Mouse (Mus musculus) forebrain, embryonic 10.5 days (tissue): Measurements from ENCODE around the gene Wfs1. TPM values are rescaled to one million over a fixed set of nuclear protein-coding genes. Genes with fewer than 3 reads are reported as not detected.
A peak's percentile ranks its signal among the peaks of the same experiment; 100 is the strongest.

Experiments
- DNase-seq: peaks from one replicate; pipeline ENCODE4 v3.0.0-alpha.2; 2017; ENCODE audit warnings: low spot score; ENCODE audit errors: extremely low spot score
- H3K27ac ChIP-seq: fragments of 300-500 bp; sonication (generic); 2 replicates; pipeline ENCODE4 v1.5.1; 2016; ENCODE audit warnings: mild to moderate bottlenecking
- H3K27me3 ChIP-seq: fragments of 300-500 bp; sonication (generic); 2 replicates; pipeline ENCODE4 v1.6.1; 2016; ENCODE audit warnings: mild to moderate bottlenecking; ENCODE audit not compliant: poor library complexity, severe bottlenecking
- H3K36me3 ChIP-seq: fragments of 300-500 bp; sonication (generic); replicated peaks from 2 replicates; pipeline ENCODE4 v1.6.1; 2016; ENCODE audit warnings: mild to moderate bottlenecking, moderate library complexity
- H3K4me1 ChIP-seq: fragments of 300-500 bp; sonication (generic); 2 replicates; pipeline ENCODE4 v1.6.1; 2016
- H3K4me3 ChIP-seq: fragments of 300-500 bp; sonication (generic); 2 replicates; pipeline ENCODE4 v1.5.1; 2016; ENCODE audit warnings: mild to moderate bottlenecking, moderate library complexity
- H3K9me3 ChIP-seq: fragments of 300-500 bp; sonication (generic); 2 replicates; pipeline ENCODE4 v1.6.1; 2016; ENCODE audit warnings: mild to moderate bottlenecking, moderate library complexity
- WGBS: fragments of 180-500 bp; shearing (Covaris S2); methylation state at CpG from one replicate; pipeline ENCODE4 v1.1.7; 2016; 5-methylcytosine and 5-hydroxymethylcytosine counted together
- polyA plus RNA-seq: library from polyadenylated mRNA; unstranded; fragments of >200 nt; fragmentation: Nextera tagmentation; extraction: Ambion mirVana; gene quantifications from 2 replicates; pipeline ENCODE4 v1.2.1, GENCODE M21; 2016

Gene Wfs1
- polyA plus RNA-seq, result 8.1 and 8.4 TPM in 2 replicates

DNA sequence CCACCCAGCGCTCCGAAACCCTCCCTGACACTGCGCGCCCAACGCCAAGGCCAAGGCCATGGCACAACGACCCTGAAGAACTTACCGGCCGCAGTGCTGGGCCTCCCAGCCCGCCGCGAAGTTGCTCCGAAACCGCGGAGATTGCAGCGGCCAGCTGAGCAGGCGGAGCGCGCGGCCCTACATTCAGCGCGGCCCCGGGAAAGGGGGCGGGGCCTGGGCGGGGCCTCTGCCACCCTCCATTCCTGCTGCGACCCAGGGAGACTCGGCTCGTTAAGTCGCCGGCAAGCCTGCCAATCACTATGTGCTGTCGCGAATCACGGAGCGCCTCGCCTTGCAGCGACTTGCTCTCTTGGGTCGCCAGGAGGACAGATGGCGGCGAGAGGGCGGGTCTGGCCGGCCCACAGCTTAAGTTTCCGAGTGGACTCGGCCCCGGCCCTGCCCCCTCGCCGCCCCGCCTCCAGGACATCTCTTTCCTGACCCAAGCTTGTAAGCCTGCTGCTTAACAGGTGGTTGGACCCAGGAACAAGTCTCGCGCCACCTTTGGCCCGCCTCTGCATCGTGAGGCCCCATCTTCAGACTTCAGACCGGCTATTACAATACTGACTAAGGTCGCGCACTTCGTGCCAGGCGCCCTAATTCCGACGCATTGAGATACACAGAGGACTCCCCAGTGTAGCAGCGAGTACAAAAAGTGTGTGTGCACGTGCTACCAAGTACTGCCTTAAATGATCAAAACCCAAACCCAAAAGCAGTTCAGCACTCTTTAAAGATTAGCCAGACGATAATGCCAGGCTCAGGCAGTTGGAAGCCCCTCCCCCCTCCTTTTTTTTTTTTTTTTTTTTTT, at the start of gene Wfs1:
Gene Wfs1, minus strand, starts transcription at position 425 of the 844 bp plus-strand sequence.
- peaks cover 15% of the 10 kb centered on the region for H3K27me3 ChIP-seq
- no peaks in the 10 kb centered on the region for H3K9me3 ChIP-seq
- peak within 1 kb of the TSS; percentile 88 for H3K27ac ChIP-seq
- peak within 1 kb of the TSS; percentile 83 for H3K4me3 ChIP-seq
- H3K4me1 ChIP-seq, result peaks cover 28% of the 10 kb centered on the region
- peak; percentile 96 for DNase-seq
- no peaks in the 10 kb centered on the region for H3K36me3 ChIP-seq
- WGBS, result under 1% methylated on average over 60 of the region's 60 CpGs

DNA sequence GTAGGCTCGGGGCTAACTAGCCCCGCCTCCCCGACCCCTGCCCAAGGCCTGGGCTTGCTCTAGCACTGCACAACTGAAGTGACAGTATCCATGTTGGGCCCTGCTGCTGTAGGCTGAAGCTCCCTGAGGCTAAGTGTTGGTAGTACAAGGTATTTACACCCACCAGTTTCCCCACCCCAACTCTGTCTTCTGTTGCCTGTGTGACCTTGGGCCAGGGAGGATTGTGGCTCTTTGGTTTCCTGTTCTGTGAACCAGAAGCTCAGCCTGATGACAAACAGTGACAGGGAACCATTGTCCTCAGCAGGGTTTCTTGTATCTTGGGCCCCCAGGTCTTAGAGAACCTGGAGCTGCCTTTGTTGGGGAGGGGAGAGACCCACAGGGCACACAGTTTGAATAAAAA, 47.9 kb upstream of the Wfs1 start:
- DNase-seq, result no peak
- H3K9me3 ChIP-seq, result no peaks in the 10 kb centered on the region
- peaks cover 9% of the 10 kb centered on the region for H3K27me3 ChIP-seq
- H3K36me3 ChIP-seq, result no peaks in the 10 kb centered on the region
- no peak overlapping the region for H3K27ac ChIP-seq
- WGBS, result 76% methylated on average over 3 of the region's 3 CpGs
- no peak overlapping the region for H3K4me3 ChIP-seq
- peaks cover 9% of the 10 kb centered on the region for H3K4me1 ChIP-seq

- WGBS, result 88% methylated on average over 6 of the region's 6 CpGs
- Histone ChIP-seq H3K4me3 (no peak overlapping the region), H3K27me3 (peaks cover 11% of the 10 kb centered on the region), H3K36me3 (no peaks in the 10 kb centered on the region), H3K4me1 (peaks cover 2% of the 10 kb centered on the region), H3K9me3 (no peaks in the 10 kb centered on the region), H3K27ac (no peak overlapping the region)
- no peak for DNase-seq
Observed at GRCm38 (mm10) chr5:37035896-37036295, 46.9 kb upstream of the Wfs1 start.

DNA sequence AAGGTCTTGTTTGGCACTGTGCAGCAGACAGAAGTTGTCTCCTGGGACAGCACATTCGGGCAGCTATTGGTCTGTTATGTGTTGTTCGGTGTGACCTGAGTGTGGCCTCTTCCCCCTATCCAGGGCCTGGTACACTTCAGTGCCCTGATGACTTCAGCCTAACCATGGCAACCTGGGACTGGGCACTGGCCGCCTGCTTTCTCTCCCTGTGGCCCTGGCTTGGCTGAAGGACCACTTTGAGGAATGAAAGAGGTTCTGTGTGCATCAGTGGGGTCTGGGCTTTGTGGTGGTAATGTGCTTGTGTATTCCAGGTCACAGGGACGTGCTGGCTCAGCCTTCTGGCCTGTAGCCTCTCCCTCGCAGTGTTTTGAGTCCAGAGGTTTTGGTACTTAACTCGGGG, 46.2 kb upstream of the Wfs1 start:
- Histone ChIP-seq H3K36me3 (no peaks in the 10 kb centered on the region), H3K27me3 (peaks cover 18% of the 10 kb centered on the region), H3K4me1 (no peaks in the 10 kb centered on the region), H3K27ac (no peak overlapping the region), H3K9me3 (no peaks in the 10 kb centered on the region), H3K4me3 (no peak overlapping the region)
- WGBS, result 73% methylated on average over 6 of the region's 6 CpGs
- no peak for DNase-seq

GRCm38 (mm10) chr5:37030753-37031152, 41.7 kb upstream of the Wfs1 start:
- Histone ChIP-seq H3K27ac (no peak overlapping the region), H3K27me3 (peaks cover 62% of the 10 kb centered on the region), H3K36me3 (no peaks in the 10 kb centered on the region), H3K4me3 (no peak overlapping the region), H3K9me3 (no peaks in the 10 kb centered on the region), H3K4me1 (peaks cover 21% of the 10 kb centered on the region)
- DNase-seq, result no peak
- WGBS, result 55% methylated on average over 9 of the region's 9 CpGs

GRCm38 (mm10) chr5:37029326-37029905, 40.4 kb upstream of the Wfs1 start:
- peaks cover 74% of the 10 kb centered on the region for H3K27me3 ChIP-seq
- 2% methylated on average over 17 of the region's 17 CpGs for WGBS
- H3K36me3 ChIP-seq, result no peaks in the 10 kb centered on the region
- peaks cover 21% of the 10 kb centered on the region for H3K4me1 ChIP-seq
- peak overlapping the region; percentile 73 for H3K4me3 ChIP-seq
- H3K9me3 ChIP-seq, result no peaks in the 10 kb centered on the region
- peak; percentile 26 for DNase-seq
- H3K27ac ChIP-seq, result no peak overlapping the region

- H3K4me1 ChIP-seq, result peaks cover 21% of the 10 kb centered on the region
- no peaks in the 10 kb centered on the region for H3K36me3 ChIP-seq
- under 1% methylated on average over 71 of the region's 72 CpGs for WGBS
- H3K27me3 ChIP-seq, result peaks cover 74% of the 10 kb centered on the region
- no peaks in the 10 kb centered on the region for H3K9me3 ChIP-seq
- no peak overlapping the region for H3K27ac ChIP-seq
- H3K4me3 ChIP-seq, result peak overlapping the region; percentile 73
- no peak for DNase-seq
Observed at GRCm38 (mm10) chr5:37028486-37029311, 39.7 kb upstream of the Wfs1 start.

- peak overlapping the region; percentile 73 for H3K4me3 ChIP-seq
- no peaks in the 10 kb centered on the region for H3K36me3 ChIP-seq
- no peaks in the 10 kb centered on the region for H3K9me3 ChIP-seq
- DNase-seq, result peak; percentile 85
- WGBS, result under 1% methylated on average over 37 of the region's 37 CpGs
- no peak overlapping the region for H3K27ac ChIP-seq
- peaks cover 74% of the 10 kb centered on the region for H3K27me3 ChIP-seq
- H3K4me1 ChIP-seq, result peaks cover 21% of the 10 kb centered on the region
Observed at GRCm38 (mm10) chr5:37028104-37028485, 39.1 kb upstream of the Wfs1 start.

GRCm38 (mm10) chr5:37027701-37028100, 38.7 kb upstream of the Wfs1 start:
- H3K9me3 ChIP-seq, result no peaks in the 10 kb centered on the region
- peaks cover 21% of the 10 kb centered on the region for H3K4me1 ChIP-seq
- peaks cover 74% of the 10 kb centered on the region for H3K27me3 ChIP-seq
- 11% methylated on average over 13 of the region's 13 CpGs for WGBS
- H3K36me3 ChIP-seq, result no peaks in the 10 kb centered on the region
- no peak for DNase-seq
- H3K27ac ChIP-seq, result no peak overlapping the region
- peak overlapping the region; percentile 73 for H3K4me3 ChIP-seq

DNA sequence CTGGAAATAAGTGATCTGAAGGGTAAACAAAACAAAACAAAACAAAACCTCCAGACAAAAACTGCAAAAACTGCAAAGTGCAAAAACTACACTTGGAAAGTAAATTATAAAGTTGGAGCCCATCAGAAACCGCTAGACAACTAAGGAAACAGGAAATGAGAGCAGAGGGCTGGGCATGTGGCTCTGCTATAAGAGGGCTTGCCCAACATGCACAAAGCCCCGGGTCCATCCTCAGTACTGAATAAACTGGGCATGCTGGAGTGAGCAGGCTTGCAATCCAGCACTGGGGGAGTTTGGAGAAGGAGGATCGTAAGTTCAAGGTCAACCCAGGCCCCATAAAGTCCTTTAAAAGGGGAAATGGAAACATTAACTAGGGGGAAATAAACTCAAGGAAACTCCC, 28.2 kb upstream of the Wfs1 start:
- H3K4me3 ChIP-seq, result no peak overlapping the region
- WGBS, result 78% methylated on average over 3 of the region's 3 CpGs
- H3K9me3 ChIP-seq, result no peaks in the 10 kb centered on the region
- H3K4me1 ChIP-seq, result peaks cover 6% of the 10 kb centered on the region
- no peak for DNase-seq
- H3K27ac ChIP-seq, result no peak overlapping the region
- peaks cover 18% of the 10 kb centered on the region for H3K27me3 ChIP-seq
- H3K36me3 ChIP-seq, result no peaks in the 10 kb centered on the region

DNA sequence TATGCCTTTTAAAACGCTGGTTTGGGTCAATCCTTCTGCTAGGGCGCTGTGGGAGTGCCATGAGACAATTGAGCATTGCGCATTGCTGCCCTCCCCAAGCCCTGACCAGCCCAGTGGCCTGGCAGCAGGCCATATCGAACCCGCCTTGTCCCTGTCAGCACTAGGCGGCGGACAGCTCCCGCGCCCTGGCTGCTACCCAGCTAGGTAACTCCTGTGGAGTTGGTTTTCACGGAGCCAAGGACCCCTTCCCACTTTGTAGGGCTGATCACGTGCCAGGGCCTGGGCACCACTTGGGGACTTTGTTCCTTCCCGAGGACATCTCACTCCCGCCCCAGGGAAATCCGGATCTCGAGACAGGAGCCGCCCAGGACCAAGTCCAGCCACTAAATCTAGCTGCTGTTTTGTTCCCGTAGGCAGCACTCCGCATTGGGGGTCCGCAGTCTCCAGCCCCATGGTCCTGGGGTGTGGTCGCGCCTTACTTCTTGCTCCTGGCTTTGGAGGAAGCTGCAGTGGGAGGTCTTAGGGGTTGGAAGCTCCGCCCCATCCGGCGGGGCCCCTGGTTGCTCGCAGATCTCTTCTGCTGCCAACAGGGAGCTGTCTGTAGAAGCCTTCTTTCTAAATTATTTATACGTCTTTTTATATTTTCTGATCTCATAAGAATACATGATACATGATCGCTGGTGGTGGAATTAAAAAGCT, 26.8 kb upstream of the Wfs1 start:
- no peaks in the 10 kb centered on the region for H3K9me3 ChIP-seq
- H3K4me3 ChIP-seq, result peak overlapping the region; percentile 23
- H3K36me3 ChIP-seq, result no peaks in the 10 kb centered on the region
- H3K27me3 ChIP-seq, result peaks cover 18% of the 10 kb centered on the region
- H3K4me1 ChIP-seq, result peaks cover 6% of the 10 kb centered on the region
- 7% methylated on average over 27 of the region's 27 CpGs for WGBS
- no peak overlapping the region for H3K27ac ChIP-seq
- peak; percentile 26 for DNase-seq

DNA sequence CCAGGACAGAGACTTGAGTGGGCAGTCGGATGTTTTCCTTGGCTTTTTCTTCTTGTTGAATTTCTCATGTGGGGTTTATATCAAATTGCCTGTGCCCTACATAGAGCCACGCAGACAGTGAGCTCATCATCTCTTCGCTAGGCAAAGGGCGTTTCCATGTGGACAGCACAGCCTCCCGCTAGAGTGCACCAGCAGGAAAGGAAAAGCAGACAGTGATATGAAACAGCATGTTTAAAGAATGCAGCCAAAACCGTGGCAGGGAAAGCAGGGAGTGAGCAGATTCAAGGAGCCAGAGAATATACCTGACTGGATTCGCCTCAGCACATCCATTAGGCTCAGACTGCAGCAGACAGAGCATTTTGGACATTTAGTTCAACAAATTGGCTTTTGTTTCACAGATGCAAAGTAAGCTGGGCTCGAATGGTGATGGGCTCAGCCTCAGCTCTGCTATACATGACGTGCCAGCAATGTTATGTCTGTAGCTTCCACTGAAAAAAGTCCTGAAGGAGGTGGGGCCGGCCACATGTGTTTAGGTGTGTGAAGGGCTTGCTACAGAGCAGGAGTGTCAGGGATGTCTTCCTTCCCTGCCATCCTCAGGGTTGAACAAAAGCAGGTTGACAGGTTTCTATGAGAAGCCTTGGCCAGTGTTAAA, 21.8 kb upstream of the Wfs1 start:
- 85% methylated on average over 10 of the region's 10 CpGs for WGBS
- Histone ChIP-seq H3K36me3 (no peaks in the 10 kb centered on the region), H3K4me1 (peaks cover 4% of the 10 kb centered on the region), H3K9me3 (peaks cover 5% of the 10 kb centered on the region), H3K27ac (no peak overlapping the region), H3K4me3 (no peak overlapping the region), H3K27me3 (peaks cover 11% of the 10 kb centered on the region)
- DNase-seq, result no peak
